Mouse (Mus musculus) megakaryocyte progenitor cell, adult 5-6 weeks (primary cell): ENCODE measurements around the gene Ccdc92. TPM values are rescaled to one million over a fixed set of nuclear protein-coding genes. Genes with fewer than 3 reads are reported as not detected.

Experiments used
- total RNA-seq, 2 experiments: library from RNA; stranded (forward) in 1 of 2; stranded (reverse) in 1 of 2; fragments of 157-497, 149-512 nt in 1 of 2; fragments of 200-1000 nt in 1 of 2; gene quantifications; 2 replicates each; pipeline versions ENCODE4 v1.2.3 to v1.2.4; 2015 to 2017

Ccdc92 gene
- total RNA-seq, 2 experiments from 2014 or later: 0.21 TPM; not detected in 1

Other genes starting within 250 kb of the Ccdc92 start
- 13.8 and 14.0 TPM in 2 replicates for gene Atp6v0a2, start 233.8 kb downstream of the Ccdc92 start, total RNA-seq (2015)
- 13.5 and 15.4 TPM in 2 replicates for gene Atp6v0a2, start 233.8 kb downstream of the Ccdc92 start, total RNA-seq (2017)
- not detected in 2 replicates for gene Dnah10, start 137.3 kb downstream of the Ccdc92 start, total RNA-seq (2015)
- gene Dnah10, start 137.3 kb downstream of the Ccdc92 start, total RNA-seq (2017): not detected in 2 replicates
- gene Zfp664, start 267 bp upstream of the Ccdc92 start, total RNA-seq (2015): 8.5 TPM in 2 replicates
- gene Zfp664, start 267 bp upstream of the Ccdc92 start, total RNA-seq (2017): 7.8 and 13.3 TPM in 2 replicates
- not detected in 2 replicates for gene Rflna, start 140.8 kb upstream of the Ccdc92 start, total RNA-seq (2015)
- not detected in 2 replicates for gene Rflna, start 140.8 kb upstream of the Ccdc92 start, total RNA-seq (2017)